9 mouse cellular contexts compared by ENCODE assay signal in genomic region chr12:111134791-111135733, GRCm38 (mm10). TPM values are rescaled to one million over a fixed set of nuclear protein-coding genes. Genes with fewer than 3 reads are reported as not detected.
A peak's percentile ranks its signal among the peaks of the same experiment; 100 is the strongest.
DNase-seq lines count a peak whose midpoint lies in the region; ATAC-seq and TF ChIP-seq lines count a peak whose summit lies in the region.
"Had no signal": no experiment of that assay in that cellular context is flagged by ENCODE, and none has a peak within 500 bp of the region (broad histone marks: within the 10 kb centered on the region; RNA-seq: fewer than 3 reads in every experiment).

No protein-coding gene starts in this region.

- TF ChIP-seq CTCF in kidney, adult 2 months (conservative IDR thresholded peaks at IDR 0.05; ENCODE audit: insufficient read depth, insufficient read length, low read depth, low read length), result no peak
- TF ChIP-seq CTCF in heart, adult 2 months (IDR thresholded peaks at IDR 0.05), result no peak

- TF ChIP-seq EP300 in heart, adult 2 months (IDR thresholded peaks at IDR 0.05; ENCODE audit: insufficient read depth, low read depth, low read length), result no peak

- H3K36me3 ChIP-seq in kidney, adult 2 months (ENCODE audit: control insufficient read depth, insufficient read depth, low read length), result no peaks in the 10 kb centered on the region
- H3K36me3 ChIP-seq in heart, adult 2 months (ENCODE audit: control insufficient read depth, insufficient read depth, low read length), result no peaks in the 10 kb centered on the region
- no peaks in the 10 kb centered on the region for H3K36me3 ChIP-seq in liver, embryonic 12.5 days
- H3K36me3 ChIP-seq in liver, embryonic 11.5 days (ENCODE audit: control insufficient read depth, insufficient read depth, low read length), result no peaks in the 10 kb centered on the region
- H3K36me3 ChIP-seq: G1E had no signal

- peak; percentile 29 for DNase-seq in kidney, adult 2 months
- DNase-seq in kidney, adult 11 months, result no peak
- peak; percentile 51 for DNase-seq in cerebellum, adult 9-10 months
- DNase-seq in heart, adult 2 months, result peak; percentile 36 to 41
- DNase-seq in layer of hippocampus, postnatal 14 days (ENCODE audit: low spot score in 2 of 2), result peak; percentile 52 to 61
- no peak for DNase-seq in liver, embryonic 11.5 days (ENCODE audit: low spot score)
- no peak for DNase-seq in spleen, postnatal 10 days (ENCODE audit: low spot score in 2 of 2)

- H3K4me1 ChIP-seq in kidney, adult 2 months (ENCODE audit: control insufficient read depth, insufficient read depth, low read length), result no peaks in the 10 kb centered on the region
- peaks cover 7% of the 10 kb centered on the region for H3K4me1 ChIP-seq in heart, adult 2 months (ENCODE audit: control insufficient read depth, insufficient read depth, low read length)
- H3K4me1 ChIP-seq in liver, embryonic 12.5 days, result peaks cover 6% of the 10 kb centered on the region; the same call in 1 of the 2 replicates
- H3K4me1 ChIP-seq in liver, embryonic 11.5 days (replicated peaks; ENCODE audit: control insufficient read depth, insufficient read depth, low read length), result no peaks in the 10 kb centered on the region; the same call in 1 of the 2 replicates

- H3K27ac ChIP-seq in kidney, adult 2 months (ENCODE audit: insufficient read depth, low read depth, low read length), result no peak overlapping the region
- H3K27ac ChIP-seq in heart, adult 2 months, result no peak overlapping the region
- H3K27ac ChIP-seq in liver, embryonic 12.5 days, result no peak overlapping the region
- no peak overlapping the region for H3K27ac ChIP-seq in liver, embryonic 11.5 days (ENCODE audit: low read depth, low read length)

- H3K9ac ChIP-seq in heart, adult 2 months (ENCODE audit: low read depth, low read length), result no peak overlapping the region
- no peak overlapping the region for H3K9ac ChIP-seq in liver, embryonic 12.5 days
- H3K9ac ChIP-seq in liver, embryonic 11.5 days (ENCODE audit: low read depth, low read length), result no peak overlapping the region

- TF ChIP-seq POLR2A in kidney, adult 2 months (IDR thresholded peaks at IDR 0.05; ENCODE audit: low read depth, low read length), result no peak
- no peak for TF ChIP-seq POLR2A in heart, adult 2 months (IDR thresholded peaks at IDR 0.05; ENCODE audit: insufficient read depth, low read depth, low read length)

- H3K79me2 ChIP-seq in heart, adult 2 months (replicated peaks; ENCODE audit: control insufficient read depth, insufficient read depth, low read length), result no peaks in the 10 kb centered on the region

- WGBS in kidney, adult 2 months, result 61% methylated on average over 19 of the region's 19 CpGs
- WGBS in heart, adult 2 months, result 40% methylated on average over 19 of the region's 19 CpGs
- 66% methylated on average over 19 of the region's 19 CpGs for WGBS in liver, embryonic 12.5 days (ENCODE audit: insufficient replicate concordance)
- WGBS in liver, embryonic 11.5 days, result 65% methylated on average over 19 of the region's 19 CpGs

- H3K27me3 ChIP-seq in kidney, adult 2 months (replicated peaks; ENCODE audit: control insufficient read depth, insufficient read depth, low read length), result no peaks in the 10 kb centered on the region
- H3K27me3 ChIP-seq in heart, adult 2 months (ENCODE audit: control insufficient read depth, insufficient read depth, low read length), result no peaks in the 10 kb centered on the region
- H3K27me3 ChIP-seq in liver, embryonic 12.5 days (replicated peaks), result no peaks in the 10 kb centered on the region
- no peaks in the 10 kb centered on the region for H3K27me3 ChIP-seq in liver, embryonic 11.5 days (replicated peaks; ENCODE audit: control insufficient read depth, insufficient read depth, low read length)

- no peak overlapping the region for H3K4me3 ChIP-seq in kidney, adult 2 months (ENCODE audit: insufficient read depth, low read depth, low read length)
- no peak overlapping the region for H3K4me3 ChIP-seq in heart, adult 2 months
- H3K4me3 ChIP-seq in liver, embryonic 12.5 days, result no peak overlapping the region
- H3K4me3 ChIP-seq in liver, embryonic 11.5 days (ENCODE audit: low read depth, low read length), result no peak overlapping the region

- H3K4me2 ChIP-seq in liver, embryonic 12.5 days, result no peak overlapping the region
- H3K4me2 ChIP-seq in liver, embryonic 11.5 days, result no peak overlapping the region

- intact Hi-C loops in heart, adult 2 months (cut with DNase I), result no loop called here

- peaks cover 8% of the 10 kb centered on the region; the same call in 1 of the 2 replicates for H3K9me3 ChIP-seq in liver, embryonic 12.5 days (replicated peaks)
- no peaks in the 10 kb centered on the region for H3K9me3 ChIP-seq in liver, embryonic 11.5 days (ENCODE audit: control insufficient read depth, low read length)

- ATAC-seq in liver, embryonic 12.5 days, result no peak
- no peak for ATAC-seq in liver, embryonic 11.5 days (replicated peaks; ENCODE audit: low FRiP score)

RNA-seq across cellular contexts. Expression of gene Traf3, which starts 31.1 kb away (rescaled TPM):
- polyA plus RNA-seq in kidney, adult 2 months (2012; rRNA removed), result 11.6 and 12.2 TPM in 2 replicates
- 10 to 100 TPM; 12.4 to 13.9 TPM for total RNA-seq in heart, adult 2 months (2021)
- polyA plus RNA-seq in heart, adult 2 months (2012; rRNA removed), result 11.8 and 14.2 TPM in 2 replicates
- total RNA-seq in layer of hippocampus, postnatal 14 days (2021), result 100 to 1,000 TPM; 124 to 128 TPM
- 5.6 and 6.2 TPM in 2 replicates for polyA plus RNA-seq in liver, embryonic 12.5 days (2016; fragmentation: Nextera tagmentation; extraction: Ambion mirVana)
- polyA plus RNA-seq in liver, embryonic 11.5 days (2014; fragmentation: Nextera tagmentation; extraction: Ambion mirVana), result 7.4 and 9.1 TPM in 2 replicates
- polyA plus RNA-seq: G1E had no signal

RNA-seq across cellular contexts. Expression of gene 4930595D18Rik, which starts 49.2 kb away (rescaled TPM):
- polyA plus RNA-seq in kidney, adult 2 months (2012; rRNA removed), result not detected in 2 replicates
- not detected for total RNA-seq in heart, adult 2 months (2021)
- not detected in 2 replicates for polyA plus RNA-seq in heart, adult 2 months (2012; rRNA removed)
- under 1 TPM in 1 of 2 experiments, not detected in 1; 0.41 TPM for total RNA-seq in layer of hippocampus, postnatal 14 days (2021)
- polyA plus RNA-seq in liver, embryonic 12.5 days (2016; fragmentation: Nextera tagmentation; extraction: Ambion mirVana), result not detected in 2 replicates
- not detected in 2 replicates for polyA plus RNA-seq in liver, embryonic 11.5 days (2014; fragmentation: Nextera tagmentation; extraction: Ambion mirVana)
- polyA plus RNA-seq: G1E had no signal

Comparison
In these comparisons a context has a peak if more than half of its experiments do, and no peak if none do; other contexts are left out.
1. DNase-seq: peak in kidney, adult 2 months (single experiment), cerebellum, adult 9-10 months (single experiment), heart, adult 2 months (2 of 2) and layer of hippocampus, postnatal 14 days (2 of 2); none in kidney, adult 11 months (single experiment), liver, embryonic 11.5 days (single experiment) and spleen, postnatal 10 days (0 of 2).